Mouse (Mus musculus) c-Kit-positive CD71-positive TER-119-negative erythroid progenitor cells, embryonic 14.5 days (primary cell): ENCODE results near the gene Catsperd.
"Not testable (repeated sequence)": the region's sequence is repeated elsewhere in the genome, so short reads cannot be mapped to it uniquely, and the experiment has no call there.

ENCODE experiments used
- DNase-seq: peaks from one replicate; pipeline ENCODE4 v3.0.0-alpha.2; 2013; ENCODE audit warnings: low read depth

The Catsperd gene

DNA sequence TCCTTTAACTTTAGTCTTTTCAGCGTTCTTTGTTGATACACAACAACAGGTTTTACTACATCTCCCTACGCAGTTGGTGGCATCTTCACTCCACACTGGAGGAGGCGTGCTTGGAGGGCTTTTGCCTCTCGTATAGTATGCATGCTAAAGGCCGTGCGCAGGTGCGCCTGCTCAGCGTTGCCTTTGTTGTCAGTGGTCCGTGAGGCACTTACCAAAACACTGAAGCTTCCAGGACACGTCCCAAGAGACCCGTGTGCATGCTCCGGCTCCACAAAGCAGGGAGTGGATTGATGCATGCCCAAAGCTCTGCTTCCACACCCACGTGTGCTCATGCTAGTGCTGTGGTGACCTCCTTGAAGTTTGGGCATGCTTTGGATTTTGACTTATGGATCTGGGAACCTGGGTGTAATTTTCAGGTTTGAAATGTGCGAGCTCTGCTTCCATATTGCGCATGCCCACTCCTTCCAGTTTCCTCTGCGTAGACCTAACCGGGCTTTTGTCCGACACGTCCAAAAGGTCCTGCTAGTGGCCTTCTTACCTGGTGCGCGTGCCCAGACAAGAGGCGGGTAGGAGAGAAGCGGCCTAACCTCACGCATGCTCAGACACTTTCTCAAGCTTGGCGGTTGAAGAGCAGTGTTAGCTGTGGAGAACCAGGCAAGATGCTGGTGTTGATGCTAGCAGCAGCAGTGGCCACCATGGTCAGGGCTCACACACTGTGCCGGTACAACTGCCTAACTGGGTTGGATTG, at the start of gene Catsperd:
Gene Catsperd, plus strand, starts transcription at position 614 of the 748 bp plus-strand sequence.
- DNase-seq: no peak

DNA sequence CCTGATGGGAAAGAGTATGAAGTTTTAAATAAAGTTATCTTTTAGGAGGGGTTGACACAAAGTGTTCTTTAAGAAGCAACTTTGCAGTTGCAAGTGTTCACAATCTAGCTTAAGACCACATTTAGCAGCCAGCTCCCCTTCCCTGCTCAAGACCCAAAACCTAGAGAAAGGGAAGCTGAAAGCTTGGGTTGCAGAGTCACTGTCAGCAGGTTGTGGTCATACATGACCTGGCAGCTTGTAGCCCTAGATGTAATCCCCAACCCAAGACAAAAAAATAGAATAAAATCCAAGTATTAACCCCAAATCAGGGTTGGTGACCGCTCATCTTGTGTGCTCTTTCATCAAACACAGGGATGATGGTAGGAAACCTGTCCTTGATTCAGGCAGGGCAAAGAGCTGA, 44.9 kb upstream of the Catsperd start:
- DNase-seq: no peak

DNA sequence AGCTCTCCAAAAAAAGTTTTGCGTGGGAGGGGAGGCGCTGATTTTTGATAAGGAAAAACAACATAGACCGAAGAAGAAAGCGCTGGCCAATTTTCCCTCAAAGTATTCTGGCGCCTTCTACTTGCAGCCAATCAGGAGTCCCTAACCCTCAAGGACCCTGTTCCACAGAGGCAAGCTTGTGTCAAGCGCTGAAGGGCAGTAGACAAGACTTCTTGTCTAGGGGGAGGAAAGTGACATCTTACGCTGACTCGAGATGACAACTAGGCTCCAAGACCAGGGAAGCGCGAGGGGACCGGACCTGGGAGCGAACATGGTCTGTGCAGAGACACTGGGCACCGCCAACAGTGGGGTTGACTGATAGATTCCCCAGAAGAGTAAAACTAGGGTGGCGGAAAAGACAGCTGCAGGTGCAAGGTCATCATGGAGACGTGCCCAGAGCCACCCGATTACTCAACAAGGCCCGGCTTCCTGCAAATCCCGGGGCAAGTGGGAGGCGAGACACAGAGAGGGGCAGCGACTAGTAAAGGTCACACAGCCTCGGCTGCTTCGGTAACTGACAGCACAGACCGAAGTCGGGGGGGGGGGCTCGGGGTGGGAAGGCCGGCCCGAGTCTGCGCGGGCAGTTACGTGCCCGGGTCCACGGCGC, 44.2 kb upstream of the Catsperd start:
- peak; percentile 34 for DNase-seq

DNA sequence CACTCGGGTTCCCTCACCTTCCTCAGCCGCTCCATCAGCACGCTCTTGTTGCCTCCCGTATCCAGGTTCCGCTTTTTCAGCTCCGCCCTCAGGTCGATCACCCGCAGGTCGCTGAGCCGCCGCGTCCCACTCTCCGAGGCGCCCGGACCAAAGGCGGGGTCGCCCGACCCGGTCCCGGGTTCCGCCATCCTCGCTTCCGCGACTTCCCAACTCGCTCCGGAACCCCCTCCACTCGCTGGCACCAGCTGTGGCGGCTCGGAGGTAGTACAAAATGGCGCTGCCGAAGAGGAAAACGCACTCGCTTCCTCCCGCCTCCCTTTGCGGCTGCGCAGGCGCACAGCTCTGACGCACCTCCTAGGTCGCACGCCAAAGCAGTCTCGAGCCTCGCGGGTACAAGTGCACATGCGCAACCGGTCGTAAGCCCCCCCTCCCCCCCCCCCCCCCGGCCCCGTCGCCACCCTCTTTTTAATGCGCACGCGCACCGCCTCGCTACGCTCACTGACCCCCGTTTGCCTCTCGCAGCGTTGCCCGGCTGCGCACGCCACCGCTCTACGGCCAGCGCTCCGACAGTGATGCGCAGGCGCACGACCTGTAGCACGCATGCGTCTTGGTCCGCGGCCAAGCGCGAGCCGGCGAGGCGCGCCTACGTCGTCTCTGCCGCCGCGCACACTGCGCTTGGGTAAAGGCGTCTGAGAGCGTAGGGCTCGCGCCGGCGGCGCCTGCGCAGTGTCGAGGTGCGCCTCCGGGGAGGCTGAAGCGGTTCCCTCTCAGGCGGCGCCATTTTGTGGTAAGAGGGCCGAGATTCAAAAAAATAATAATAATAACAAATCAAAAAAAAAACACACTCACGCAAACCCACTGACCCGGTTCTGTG, 43.4 kb upstream of the Catsperd start, which contains the start of the genes Safb2 and Safb:
Gene Safb2, minus strand, starts transcription at position 329 of the 874 bp plus-strand sequence.
Gene Safb, plus strand, starts transcription at position 569 of the 874 bp plus-strand sequence.
- DNase-seq: peak; percentile 93

DNA sequence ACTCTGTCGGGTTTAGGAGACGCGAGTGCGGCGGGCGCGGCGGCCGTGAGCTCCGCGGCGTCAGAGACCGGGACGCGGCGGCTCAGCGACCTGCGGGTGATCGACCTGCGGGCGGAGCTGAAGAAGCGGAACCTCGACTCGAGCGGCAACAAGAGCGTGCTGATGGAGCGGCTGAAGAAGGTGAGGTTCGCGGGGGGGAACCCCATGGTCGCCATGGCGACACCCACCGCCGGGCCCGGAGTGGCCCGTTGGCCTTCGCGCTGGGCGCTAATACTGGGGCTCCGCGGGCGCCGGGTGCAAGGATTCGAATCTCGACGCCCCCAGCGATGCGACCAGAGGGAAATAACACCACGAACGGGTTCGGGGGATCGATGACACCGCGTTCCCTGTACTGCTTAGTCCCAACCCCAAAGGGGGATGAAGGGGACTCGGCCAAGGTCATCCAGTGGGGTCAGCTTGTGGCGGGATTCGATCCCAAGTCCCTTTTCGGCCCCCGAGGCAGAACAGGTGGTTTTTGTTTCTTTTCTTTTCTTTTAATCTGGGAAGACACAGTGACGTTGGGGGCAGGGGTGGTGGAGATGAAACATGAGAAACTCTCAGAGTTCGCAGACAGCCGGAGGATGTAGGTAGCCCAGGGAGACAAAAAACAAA, 42.6 kb upstream of the Catsperd start:
- peak; percentile 25 for DNase-seq

DNA sequence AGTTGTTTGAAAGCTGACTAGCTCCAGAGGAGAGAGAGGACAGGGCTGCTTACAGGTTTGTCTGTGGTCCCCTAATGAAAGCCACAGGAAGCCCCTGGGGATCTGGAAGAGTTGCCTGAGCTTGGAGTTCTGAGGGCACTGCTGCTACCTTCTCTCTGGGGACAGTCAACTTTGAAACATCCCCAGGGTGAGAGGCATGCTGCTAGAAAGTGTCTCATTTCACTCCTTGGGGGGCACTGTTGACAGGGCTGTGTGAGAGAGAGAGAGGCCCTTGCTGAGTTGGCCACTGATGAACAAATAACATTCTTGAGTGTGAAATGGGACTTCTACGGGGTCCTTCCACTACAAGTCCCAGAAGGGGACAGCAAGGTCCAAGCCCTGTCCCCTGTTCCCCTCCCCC, 40.2 kb upstream of the Catsperd start:
- no peak for DNase-seq

DNA sequence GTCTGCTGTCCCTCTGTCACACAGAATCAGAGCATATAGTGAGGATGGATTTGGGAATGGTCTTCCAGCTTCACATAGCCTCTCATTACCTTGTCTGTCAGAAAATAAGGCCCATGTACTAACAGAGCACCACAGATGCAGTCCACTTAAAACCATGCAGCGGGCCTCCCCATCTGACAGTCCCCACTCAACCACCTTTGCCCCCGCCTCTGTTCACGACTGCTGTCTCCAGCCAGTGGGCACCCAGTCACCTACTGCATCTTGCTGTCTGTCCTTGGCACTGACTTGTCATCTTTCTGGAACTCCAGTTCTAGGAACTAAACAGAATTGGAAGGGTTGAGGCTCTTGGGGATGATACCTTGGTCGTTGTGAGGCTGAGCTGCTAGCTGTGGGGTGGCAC, 39.0 kb upstream of the Catsperd start:
- DNase-seq: no peak

DNA sequence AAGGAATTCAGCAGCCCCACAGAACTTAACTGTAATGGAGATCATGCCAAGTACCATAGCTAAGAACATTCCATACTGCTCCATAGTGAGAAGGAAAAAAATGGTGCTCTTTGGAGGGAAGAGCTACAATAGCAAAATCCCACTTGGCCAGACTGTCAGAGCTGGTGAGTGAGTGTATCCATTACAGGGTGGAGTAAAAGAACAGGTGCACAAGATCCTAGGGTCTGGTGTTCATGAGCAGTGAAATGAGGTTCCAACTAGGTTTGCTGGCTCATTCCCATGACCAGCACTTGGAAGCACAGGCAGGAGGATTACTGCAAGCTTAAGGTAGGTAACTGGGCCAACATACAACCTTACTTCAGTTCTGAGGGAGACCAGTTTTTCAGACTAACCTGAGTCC, 35.4 kb upstream of the Catsperd start:
- DNase-seq: no peak

DNA sequence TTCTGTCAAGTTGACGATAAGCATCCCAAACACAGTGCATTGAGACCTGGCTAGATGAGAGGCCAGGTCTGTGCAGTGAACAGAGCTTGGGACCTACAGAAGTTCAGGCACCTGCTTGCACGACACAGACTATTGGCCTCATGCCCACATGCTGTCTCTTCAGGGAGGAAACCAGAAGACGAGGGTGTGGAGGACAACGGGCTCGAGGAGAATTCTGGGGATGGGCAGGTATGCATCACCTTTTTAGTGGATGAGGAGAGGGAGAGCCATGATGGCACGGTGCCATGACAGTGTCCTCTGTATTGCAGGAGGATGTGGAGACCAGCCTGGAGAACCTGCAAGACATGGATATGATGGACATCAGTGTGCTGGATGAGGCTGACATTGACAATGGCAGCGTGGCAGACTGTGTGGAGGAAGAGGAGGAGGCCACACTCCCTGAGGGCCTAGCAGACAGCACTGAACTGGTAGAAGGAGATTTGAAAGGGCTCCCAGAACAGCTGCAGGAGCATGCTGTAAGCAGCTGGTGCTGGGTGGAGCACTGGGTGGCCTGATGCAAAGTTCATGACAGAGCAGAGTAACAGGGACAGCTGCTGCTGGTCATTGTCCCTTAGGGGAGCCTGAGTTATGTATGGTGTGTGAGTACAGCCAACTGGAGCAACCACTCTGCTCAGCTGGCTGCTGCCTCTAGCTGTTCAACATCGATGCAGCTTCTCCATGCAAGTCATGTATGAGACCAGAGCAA, 34.2 kb upstream of the Catsperd start:
- DNase-seq: no peak

DNA sequence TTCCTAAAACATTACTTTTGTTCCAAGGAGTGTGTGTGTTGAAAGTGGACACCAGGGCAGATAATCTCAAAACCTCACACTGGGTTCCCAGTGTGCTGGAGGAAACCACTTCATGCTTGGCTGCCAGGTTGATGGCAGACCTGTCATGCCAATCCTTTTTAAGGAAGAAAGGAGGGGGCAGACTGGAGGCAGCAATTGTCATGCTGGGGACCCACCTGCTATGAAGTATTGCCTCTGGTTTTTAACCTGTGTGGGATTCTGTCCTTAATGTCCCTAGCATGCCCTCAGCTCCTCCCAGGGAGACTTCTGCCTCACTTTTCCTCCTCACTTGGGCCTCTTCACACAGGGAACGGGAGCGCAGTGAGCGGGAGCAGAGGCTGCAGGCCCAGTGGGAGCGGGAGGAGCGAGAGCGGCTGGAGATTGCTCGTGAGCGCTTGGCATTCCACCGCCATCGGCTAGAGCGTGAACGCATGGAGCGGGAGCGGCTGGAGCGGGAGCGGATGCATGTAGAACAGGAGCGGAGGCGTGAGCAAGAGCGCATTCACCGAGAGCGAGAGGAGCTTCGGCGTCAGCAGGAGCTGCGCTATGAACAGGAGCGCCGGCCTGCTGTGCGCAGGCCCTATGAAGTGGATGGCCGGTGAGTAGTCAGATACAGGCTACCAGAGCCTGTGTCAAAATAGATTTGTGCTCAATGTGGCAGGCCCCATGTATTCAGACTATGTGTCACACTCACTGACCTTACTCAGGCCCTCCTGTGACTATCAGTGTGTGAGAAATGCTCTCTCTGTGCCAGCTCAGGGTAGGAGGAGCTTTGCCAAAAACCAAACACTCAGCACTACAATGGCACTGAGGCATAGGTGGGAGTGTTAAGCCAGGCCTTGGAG, 24.5 kb upstream of the Catsperd start:
- no peak for DNase-seq

DNA sequence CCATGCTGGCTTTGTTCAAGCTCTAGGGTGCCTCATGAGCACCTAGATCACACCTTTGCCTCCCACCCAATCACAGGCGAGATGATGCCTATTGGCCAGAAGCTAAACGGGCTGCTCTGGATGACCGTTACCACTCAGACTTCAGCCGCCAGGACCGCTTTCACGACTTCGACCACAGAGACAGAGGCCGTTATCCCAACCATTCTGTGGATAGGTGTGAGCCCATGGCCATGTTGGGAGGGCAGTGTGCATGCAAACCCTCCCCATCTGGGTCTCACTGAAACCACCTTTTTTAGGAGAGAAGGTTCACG, 23.9 kb upstream of the Catsperd start:
- DNase-seq: no peak

DNA sequence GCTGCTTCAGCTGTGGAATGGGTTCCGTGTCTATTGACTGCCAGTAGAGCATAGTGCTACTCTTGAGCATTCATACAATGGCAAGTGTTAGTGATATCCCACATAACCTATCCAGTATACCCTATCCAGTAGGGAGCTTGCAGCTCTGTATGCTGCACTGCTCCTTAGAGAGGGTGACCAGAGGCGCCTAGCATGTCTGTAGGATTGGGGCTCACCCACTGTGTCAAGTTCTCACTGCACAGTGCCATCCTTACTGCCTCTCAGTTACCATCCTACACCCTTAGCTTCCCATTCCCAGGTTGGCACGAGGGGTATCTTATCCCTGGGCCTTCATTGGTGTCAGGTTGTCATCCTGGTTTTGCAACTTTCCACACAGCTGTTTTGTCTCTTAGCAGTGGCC, 23.5 kb upstream of the Catsperd start:
- no peak for DNase-seq

DNA sequence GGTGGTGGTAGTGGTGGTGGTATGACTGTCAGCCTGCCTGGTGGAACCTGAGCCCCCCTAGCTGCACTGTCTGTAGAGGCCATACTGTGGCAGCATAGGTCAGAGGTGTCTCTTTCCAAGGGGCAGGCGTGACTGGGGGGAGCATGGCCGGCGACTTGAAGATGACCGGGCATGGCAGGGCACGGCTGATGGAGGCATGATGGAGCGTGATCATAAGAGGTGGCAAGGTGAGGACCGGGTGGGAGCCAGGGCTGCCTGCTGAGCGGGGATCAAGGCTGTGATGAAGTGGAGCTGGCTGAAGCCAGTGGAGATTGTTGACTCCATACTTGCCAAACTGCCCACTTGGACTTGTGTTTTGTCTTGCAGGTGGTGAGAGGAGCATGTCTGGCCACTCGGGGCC, 22.5 kb upstream of the Catsperd start:
- no peak for DNase-seq

DNA sequence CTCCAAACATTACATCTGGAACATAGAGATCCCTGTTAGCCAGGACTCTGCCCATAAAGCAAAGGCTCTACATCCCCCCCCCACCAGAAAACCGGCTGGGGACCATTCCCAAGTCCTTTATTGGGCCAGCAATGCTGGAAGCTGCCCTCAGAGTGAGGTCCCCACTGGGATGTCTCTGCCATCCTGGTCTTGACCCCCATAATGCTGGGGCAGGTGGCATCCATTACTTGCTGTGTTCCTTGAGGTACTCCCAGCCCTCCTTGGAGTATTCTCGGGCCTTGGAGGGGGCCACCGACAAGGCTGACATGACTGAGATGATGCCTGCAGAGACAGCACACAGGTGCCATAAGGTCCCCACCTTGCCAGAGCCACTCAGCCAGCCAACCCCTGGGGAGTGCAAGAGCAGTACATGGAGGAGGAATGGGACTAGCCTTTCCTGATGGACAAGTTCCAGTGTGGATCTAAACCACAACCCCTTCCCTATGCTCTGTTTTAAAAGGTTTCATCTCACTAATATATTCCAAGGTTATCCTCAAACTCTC, 20.4 kb upstream of the Catsperd start:
- no peak for DNase-seq

DNA sequence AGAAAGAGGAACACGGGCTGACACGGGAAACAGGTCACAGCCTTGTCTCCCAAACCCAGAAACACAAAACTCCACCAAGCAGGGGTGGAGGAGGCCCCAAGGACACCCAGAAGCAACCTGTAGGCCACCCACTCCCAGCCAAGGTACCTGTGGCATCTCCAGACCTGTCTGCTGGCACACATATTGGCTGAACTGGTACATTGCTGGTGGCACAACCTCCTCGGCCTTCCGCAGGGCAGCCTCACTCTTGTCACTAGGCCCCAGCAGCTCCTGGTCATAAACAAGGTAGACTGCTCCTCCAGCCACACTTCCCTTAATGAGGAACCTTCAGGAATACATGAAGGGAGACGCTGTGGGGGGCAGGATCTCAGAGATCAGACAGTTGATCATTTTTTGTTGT, 19.2 kb upstream of the Catsperd start:
- DNase-seq: no peak

DNA sequence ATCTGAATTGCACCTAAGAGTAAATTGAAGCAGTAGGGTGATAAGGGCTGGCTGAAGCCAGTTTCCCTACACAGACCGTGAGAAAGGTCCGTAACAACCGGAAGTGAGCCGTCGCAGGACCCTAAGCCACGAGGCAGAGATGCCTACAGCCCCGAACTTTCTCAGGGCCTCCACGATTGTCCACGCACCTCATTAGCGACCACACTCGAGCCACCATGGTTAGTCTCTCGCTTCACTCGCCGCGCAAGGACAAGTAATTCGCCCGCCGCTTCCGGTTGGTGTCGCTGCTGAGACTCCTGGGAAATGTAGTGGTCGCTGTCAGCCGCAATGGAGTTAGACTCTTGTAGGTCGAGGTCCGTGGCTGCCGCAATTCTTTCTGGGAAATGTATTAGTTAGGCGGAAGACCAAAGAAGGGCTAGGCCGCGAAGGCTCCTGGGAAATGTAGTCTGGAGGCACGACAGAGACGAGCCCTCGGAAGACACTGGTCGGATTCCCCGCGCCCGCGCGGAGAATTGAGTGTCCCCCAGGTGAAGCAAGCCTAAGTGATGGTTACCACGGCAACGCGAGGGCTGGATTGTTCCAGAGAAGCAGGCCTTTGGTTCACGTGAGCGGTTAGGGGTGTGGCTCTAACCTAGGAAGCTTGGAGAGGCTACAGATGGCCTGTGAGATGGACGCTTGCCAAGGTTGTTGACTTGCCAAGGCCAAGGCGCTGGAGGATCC, 18.3 kb upstream of the Catsperd start, which contains the start of gene 2410015M20Rik:
Gene 2410015M20Rik, minus strand, starts transcription at position 320 of the 720 bp plus-strand sequence.
- DNase-seq: peak; percentile 97

DNA sequence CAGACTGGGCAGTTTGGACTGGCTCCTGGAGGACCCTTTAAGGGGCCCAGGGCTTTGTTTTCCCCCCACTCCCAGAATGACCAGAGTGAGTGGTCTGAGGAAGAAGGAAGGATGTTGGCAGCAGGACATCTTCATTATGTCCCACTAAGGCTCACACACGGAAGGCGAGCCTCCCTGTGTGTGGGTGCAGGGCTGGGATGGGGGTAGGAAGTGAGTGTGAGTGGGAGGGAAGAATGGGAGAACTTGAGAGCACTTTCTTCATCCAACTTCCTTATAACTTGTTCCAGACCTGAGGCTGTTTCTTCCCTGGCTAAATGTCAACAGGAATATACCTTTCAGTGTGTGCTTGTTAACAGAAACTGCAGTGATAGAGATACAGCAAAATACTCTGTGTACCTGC, 16.6 kb upstream of the Catsperd start:
- DNase-seq: no peak

DNA sequence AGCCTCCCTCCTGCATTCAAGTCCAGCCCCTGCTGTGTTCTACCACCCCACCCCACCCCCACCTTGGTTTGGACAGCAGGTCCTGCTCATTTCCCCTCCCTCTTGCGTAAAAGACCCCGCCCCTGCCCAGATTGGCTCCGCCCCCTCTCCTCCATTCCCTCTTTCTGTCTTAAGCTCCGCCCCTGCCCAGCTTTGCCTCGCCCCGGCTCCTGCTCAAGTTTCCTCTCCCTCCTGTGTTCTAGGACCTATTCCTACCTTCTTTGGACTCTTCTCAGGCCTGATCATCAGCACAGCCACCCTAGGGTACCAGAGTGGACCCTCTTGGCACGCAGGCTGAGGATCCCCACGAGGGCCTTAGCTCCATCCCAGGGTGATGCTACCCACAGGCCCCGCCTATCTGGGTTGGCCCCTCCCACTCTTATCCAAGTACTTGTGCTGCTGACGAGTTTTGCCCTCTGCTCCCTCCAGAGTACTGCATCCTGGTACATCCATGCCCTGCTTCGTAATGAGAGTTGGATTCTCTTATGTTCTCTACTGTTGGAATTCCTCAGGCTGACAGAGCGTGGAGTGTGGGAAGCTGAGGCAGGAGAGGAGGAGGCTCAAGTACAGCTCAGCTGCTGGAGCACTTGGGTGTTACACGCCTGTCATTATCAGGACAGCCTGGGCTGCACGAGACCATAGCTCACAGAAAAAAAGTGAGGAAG, 15.9 kb upstream of the Catsperd start:
- DNase-seq: peak; percentile 88

DNA sequence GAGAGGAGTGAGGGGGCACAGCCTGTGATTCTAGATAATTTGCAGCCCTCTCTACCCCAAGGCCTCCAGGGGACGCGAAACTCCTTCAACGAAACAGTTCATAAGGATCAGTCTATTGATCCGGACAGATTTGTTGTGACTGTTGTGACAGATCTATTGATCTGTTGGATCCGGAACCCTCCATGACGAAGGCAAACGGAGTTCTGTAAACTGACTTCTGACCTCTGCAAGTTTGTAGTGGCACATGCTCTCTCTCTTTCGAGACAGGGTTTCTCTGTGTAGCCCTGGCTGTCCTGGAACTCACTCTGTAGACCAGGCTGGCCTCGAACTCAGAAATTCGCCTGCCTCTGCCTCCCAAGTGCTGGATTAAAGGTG, 15.4 kb upstream of the Catsperd start:
- not testable (repeated sequence) for DNase-seq
